Mouse (Mus musculus) forebrain, embryonic 11.5 days (tissue): ENCODE results near the gene Zfp385b. TPM values are rescaled to one million over a fixed set of nuclear protein-coding genes. Genes with fewer than 3 reads are reported as not detected.

Experiments
- ATAC-seq: fragments of 200-750 bp; cut with Nextera tagmentation; replicated peaks from 2 replicates; pipeline ENCODE4 v1.8.0; 2017; ENCODE audit warnings: moderate TSS enrichment; ENCODE audit not compliant: low FRiP score
- DNase-seq: peaks from one replicate; pipeline ENCODE4 v3.0.0-alpha.2; 2017; ENCODE audit warnings: low spot score
- H3K27ac ChIP-seq: fragments of 300-500 bp; sonication (generic); 2 replicates; pipeline ENCODE4 v1.5.1; 2014; ENCODE audit warnings: low read depth, low read length
- H3K27me3 ChIP-seq: fragments of 300-500 bp; sonication (generic); 2 replicates; pipeline ENCODE4 v1.6.1; 2014; ENCODE audit warnings: mild to moderate bottlenecking, low read length, mixed read lengths; ENCODE audit not compliant: control insufficient read depth, insufficient read depth
- H3K36me3 ChIP-seq: fragments of 300-500 bp; sonication (generic); 2 replicates; pipeline ENCODE4 v1.6.1; 2014; ENCODE audit warnings: mild to moderate bottlenecking, low read length, moderate library complexity, mixed read lengths; ENCODE audit not compliant: control insufficient read depth, insufficient read depth
- H3K4me1 ChIP-seq: fragments of 300-500 bp; sonication (generic); replicated peaks from 2 replicates; pipeline ENCODE4 v1.6.1; 2014; ENCODE audit warnings: low read length, mixed read lengths; ENCODE audit not compliant: control insufficient read depth, insufficient read depth
- H3K4me2 ChIP-seq: fragments of 300-500 bp; sonication (generic); 2 replicates; pipeline ENCODE4 v1.6.1; 2014; ENCODE audit warnings: low read depth, mild to moderate bottlenecking, low read length, moderate library complexity, mixed read lengths; ENCODE audit not compliant: severe bottlenecking
- H3K4me3 ChIP-seq: fragments of 300-500 bp; sonication (generic); 2 replicates; pipeline ENCODE4 v1.5.1; 2014; ENCODE audit warnings: low read depth, low read length
- H3K9ac ChIP-seq: fragments of 300-500 bp; sonication (generic); 2 replicates; pipeline ENCODE4 v1.6.1; 2014; ENCODE audit warnings: low read length
- H3K9me3 ChIP-seq: fragments of 300-500 bp; sonication (generic); 2 replicates; pipeline ENCODE4 v1.6.1; 2016; ENCODE audit warnings: low read length, mixed read lengths; ENCODE audit not compliant: control insufficient read depth
- WGBS: fragments of 180-500 bp; shearing (Covaris S2); extraction: QIAGEN DNeasy Blood & Tissue Kit; methylation state at CpG from one replicate; pipeline ENCODE4 v1.1.7; 2014; 5-methylcytosine and 5-hydroxymethylcytosine counted together
- polyA plus RNA-seq: library from polyadenylated mRNA; unstranded; fragments of >200 nt; fragmentation: Nextera tagmentation; extraction: Ambion mirVana; gene quantifications from 2 replicates; pipeline ENCODE4 v1.2.1, GENCODE M21; 2014

Gene Zfp385b
- polyA plus RNA-seq, 1 experiment from 2014 or later = 1.0 TPM

DNA sequence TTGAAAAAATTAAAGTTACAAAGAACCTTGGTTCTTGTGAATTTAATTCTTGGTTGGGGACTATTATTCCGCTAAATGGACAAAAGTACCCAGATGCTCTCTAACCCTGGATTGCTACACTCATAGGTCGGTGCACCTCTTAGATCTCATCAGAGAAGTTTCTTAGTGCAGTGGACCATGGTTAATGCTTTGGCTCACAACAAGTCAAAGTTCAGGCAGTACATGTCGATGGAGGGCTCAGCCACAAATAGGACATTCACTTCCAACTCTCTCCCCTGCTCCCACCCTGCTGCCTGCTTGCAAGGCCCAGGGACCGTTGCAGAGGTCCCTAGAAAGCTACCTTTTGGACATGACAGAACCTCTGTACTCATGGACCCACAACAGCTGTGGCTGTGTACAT is 324.1 kb downstream of the Zfp385b start:
- no peaks in the 10 kb centered on the region for H3K36me3 ChIP-seq
- DNase-seq (no peak), ATAC-seq (no peak)
- no peak overlapping the region for H3K27ac ChIP-seq
- no peak overlapping the region for H3K9ac ChIP-seq
- 78% methylated on average over 4 of the region's 4 CpGs for WGBS
- no peaks in the 10 kb centered on the region for H3K4me1 ChIP-seq
- H3K27me3 ChIP-seq = no peaks in the 10 kb centered on the region
- H3K4me2 ChIP-seq = no peak overlapping the region
- no peaks in the 10 kb centered on the region for H3K9me3 ChIP-seq
- no peak overlapping the region for H3K4me3 ChIP-seq

GRCm38 (mm10) chr2:77493695-77494094 is 325.7 kb downstream of the Zfp385b start:
- ATAC-seq (no peak), DNase-seq (no peak)
- no peaks in the 10 kb centered on the region for H3K36me3 ChIP-seq
- no peaks in the 10 kb centered on the region for H3K27me3 ChIP-seq
- H3K27ac ChIP-seq = no peak overlapping the region
- 93% methylated on average over 8 of the region's 8 CpGs for WGBS
- H3K4me2 ChIP-seq = no peak overlapping the region
- no peaks in the 10 kb centered on the region for H3K4me1 ChIP-seq
- no peak overlapping the region for H3K9ac ChIP-seq
- H3K9me3 ChIP-seq = no peaks in the 10 kb centered on the region
- H3K4me3 ChIP-seq = no peak overlapping the region

GRCm38 (mm10) chr2:77487151-77487550 is 332.3 kb downstream of the Zfp385b start:
- no peaks in the 10 kb centered on the region for H3K4me1 ChIP-seq
- no peak overlapping the region for H3K27ac ChIP-seq
- H3K9ac ChIP-seq = no peak overlapping the region
- H3K27me3 ChIP-seq = no peaks in the 10 kb centered on the region
- 89% methylated on average over 8 of the region's 8 CpGs for WGBS
- H3K36me3 ChIP-seq = no peaks in the 10 kb centered on the region
- no peak overlapping the region for H3K4me3 ChIP-seq
- no peaks in the 10 kb centered on the region for H3K9me3 ChIP-seq
- H3K4me2 ChIP-seq = no peak overlapping the region
- ATAC-seq (no peak), DNase-seq (no peak)

DNA sequence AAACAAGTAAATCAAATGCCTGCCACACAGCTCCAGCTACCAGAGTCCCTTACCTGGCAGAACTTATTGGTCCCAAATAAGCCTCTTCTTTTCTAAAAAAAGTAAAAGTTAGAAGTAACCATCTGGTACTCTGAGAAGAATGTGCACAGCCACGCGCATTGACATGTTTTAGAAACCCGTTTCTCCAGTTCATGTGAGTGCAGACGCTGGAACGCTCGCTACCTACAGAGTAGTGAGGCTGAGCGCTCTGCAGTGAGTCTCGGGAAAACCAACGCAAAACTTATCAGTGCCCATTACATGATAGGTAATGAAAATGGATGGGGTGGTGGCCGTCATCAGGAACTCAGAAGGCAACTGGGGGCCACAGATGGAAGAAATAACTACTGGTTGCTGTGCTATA is 338.2 kb downstream of the Zfp385b start:
- Histone ChIP-seq H3K36me3 (no peaks in the 10 kb centered on the region), H3K4me2 (no peak overlapping the region), H3K27me3 (no peaks in the 10 kb centered on the region), H3K27ac (no peak overlapping the region), H3K4me3 (no peak overlapping the region), H3K9me3 (no peaks in the 10 kb centered on the region), H3K4me1 (no peaks in the 10 kb centered on the region), H3K9ac (no peak overlapping the region)
- 96% methylated on average over 10 of the region's 10 CpGs for WGBS
- DNase-seq (no peak), ATAC-seq (no peak)

- no peak for DNase-seq
- no peak overlapping the region for H3K4me3 ChIP-seq
- H3K4me2 ChIP-seq = no peak overlapping the region
- no peaks in the 10 kb centered on the region for H3K4me1 ChIP-seq
- 95% methylated on average over 10 of the region's 10 CpGs for WGBS
- no peaks in the 10 kb centered on the region for H3K27me3 ChIP-seq
- no peak overlapping the region for H3K9ac ChIP-seq
- no peaks in the 10 kb centered on the region for H3K9me3 ChIP-seq
- no peak for ATAC-seq
- no peaks in the 10 kb centered on the region for H3K36me3 ChIP-seq
- H3K27ac ChIP-seq = no peak overlapping the region
Observed at GRCm38 (mm10) chr2:77477536-77477935, 341.9 kb downstream of the Zfp385b start.

DNA sequence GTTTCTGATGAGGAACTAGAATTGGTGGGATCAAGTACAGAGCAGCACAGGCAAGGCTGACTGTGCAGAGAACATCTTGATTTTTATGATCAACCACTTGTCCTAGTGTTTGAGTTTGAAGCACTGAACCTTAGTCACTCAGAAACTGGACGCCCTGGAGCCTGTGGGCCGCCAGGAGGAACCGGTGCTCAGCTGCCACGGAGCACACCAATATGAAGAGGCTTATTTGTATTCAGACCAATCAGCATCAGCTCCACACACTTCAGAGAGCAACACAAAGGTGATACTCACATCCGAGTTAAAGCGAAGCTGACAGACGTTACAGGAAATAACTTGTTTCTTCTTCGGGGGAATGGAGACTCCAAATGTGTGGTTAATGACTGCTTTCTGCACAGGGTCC is 343.0 kb downstream of the Zfp385b start:
- no peak for ATAC-seq
- WGBS = 89% methylated on average over 8 of the region's 8 CpGs
- no peaks in the 10 kb centered on the region for H3K4me1 ChIP-seq
- H3K27ac ChIP-seq = no peak overlapping the region
- H3K9ac ChIP-seq = no peak overlapping the region
- no peaks in the 10 kb centered on the region for H3K9me3 ChIP-seq
- no peak overlapping the region for H3K4me3 ChIP-seq
- H3K36me3 ChIP-seq = no peaks in the 10 kb centered on the region
- H3K4me2 ChIP-seq = no peak overlapping the region
- DNase-seq = no peak
- no peaks in the 10 kb centered on the region for H3K27me3 ChIP-seq

DNA sequence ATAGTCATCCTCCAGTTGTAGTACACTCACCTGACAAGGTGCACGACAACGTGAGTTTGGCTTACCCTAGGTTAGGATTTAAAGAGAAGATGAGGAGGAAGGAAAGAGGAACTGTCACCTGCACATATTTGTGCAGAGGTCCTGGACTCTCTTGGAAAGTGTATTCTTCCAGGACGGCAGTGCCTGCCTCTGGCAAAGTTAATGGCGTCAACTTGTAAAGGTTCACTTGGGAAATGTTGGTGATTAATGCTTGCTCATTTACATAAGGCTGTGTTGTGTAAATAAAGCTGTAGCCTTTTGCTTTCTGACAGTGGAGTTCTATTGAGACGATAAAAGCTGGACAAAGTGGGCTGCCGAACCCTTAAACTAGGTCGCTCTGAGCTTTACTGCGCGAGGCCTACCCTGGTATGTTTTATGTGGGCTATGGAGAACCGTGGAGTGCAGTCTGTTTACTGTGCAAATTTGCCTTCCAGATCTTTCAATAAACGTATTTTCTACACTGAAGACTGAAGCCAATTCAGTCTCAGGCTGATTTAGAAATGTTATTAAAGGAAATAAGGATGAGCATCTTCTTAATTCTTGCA is 347.1 kb downstream of the Zfp385b start:
- WGBS = 84% methylated on average over 11 of the region's 11 CpGs

DNA sequence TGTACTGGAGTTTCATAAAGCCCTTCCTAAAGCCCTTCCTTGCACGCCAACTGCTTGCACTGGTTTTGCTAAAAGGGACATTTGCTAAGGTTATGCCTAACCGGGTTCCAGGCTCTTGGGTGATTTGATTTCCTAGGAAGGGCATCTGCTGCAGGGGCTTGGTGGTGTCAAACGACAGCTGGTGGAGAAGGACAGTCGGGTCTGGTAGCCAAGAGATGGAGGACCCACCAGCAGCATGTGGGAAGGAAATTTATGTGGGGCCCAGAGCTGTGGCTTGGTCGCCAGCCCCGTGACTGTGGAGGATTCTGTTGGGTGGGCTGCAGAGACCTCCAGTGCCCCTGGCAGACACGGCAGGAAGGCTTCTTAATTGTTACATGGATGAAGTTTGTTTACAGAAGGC is 348.7 kb downstream of the Zfp385b start:
- H3K36me3 ChIP-seq = no peaks in the 10 kb centered on the region
- H3K4me2 ChIP-seq = no peak overlapping the region
- no peak overlapping the region for H3K4me3 ChIP-seq
- no peaks in the 10 kb centered on the region for H3K9me3 ChIP-seq
- no peak for DNase-seq
- H3K9ac ChIP-seq = no peak overlapping the region
- no peak overlapping the region for H3K27ac ChIP-seq
- 88% methylated on average over 7 of the region's 7 CpGs for WGBS
- no peaks in the 10 kb centered on the region for H3K4me1 ChIP-seq
- no peak for ATAC-seq
- H3K27me3 ChIP-seq = no peaks in the 10 kb centered on the region

More for the DNA sequence above, 347.1 kb downstream of the Zfp385b start:
- H3K9me3 ChIP-seq = no peaks in the 10 kb centered on the region
- no peaks in the 10 kb centered on the region for H3K27me3 ChIP-seq
- no peak for DNase-seq
- H3K9ac ChIP-seq = no peak overlapping the region
- no peak overlapping the region for H3K27ac ChIP-seq
- no peak overlapping the region for H3K4me3 ChIP-seq
- H3K4me2 ChIP-seq = no peak overlapping the region
- no peaks in the 10 kb centered on the region for H3K4me1 ChIP-seq
- no peaks in the 10 kb centered on the region for H3K36me3 ChIP-seq
- no peak for ATAC-seq

DNA sequence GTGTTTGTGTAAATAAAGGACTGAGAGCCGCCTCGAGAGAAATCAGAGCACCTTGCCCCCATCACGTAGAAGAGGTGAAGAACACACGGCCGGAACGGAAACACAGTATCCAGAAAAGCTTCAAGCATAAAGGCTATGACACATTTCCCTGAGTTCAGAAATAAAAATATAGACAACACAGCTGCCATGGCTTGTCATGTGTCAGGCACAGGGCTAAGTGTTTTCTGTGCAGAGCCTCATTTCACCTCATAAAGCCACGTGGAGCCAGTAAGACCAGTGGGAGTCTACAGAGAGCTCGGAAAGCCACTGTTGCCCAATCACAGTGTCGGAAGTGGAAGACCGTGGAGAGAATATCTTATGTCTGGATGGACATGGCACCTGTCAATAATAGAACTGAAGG is 358.0 kb downstream of the Zfp385b start:
- no peak for DNase-seq
- 93% methylated on average over 10 of the region's 10 CpGs for WGBS

More for the DNA sequence above, 358.0 kb downstream of the Zfp385b start:
- Histone ChIP-seq H3K4me1 (no peaks in the 10 kb centered on the region), H3K36me3 (no peaks in the 10 kb centered on the region), H3K9me3 (no peaks in the 10 kb centered on the region), H3K4me3 (no peak overlapping the region), H3K27ac (no peak overlapping the region), H3K27me3 (no peaks in the 10 kb centered on the region), H3K9ac (no peak overlapping the region), H3K4me2 (no peak overlapping the region)
- no peak for ATAC-seq
